Comparison of ENCODE assay signal across 13 mouse cellular contexts in the genomic region with DNA sequence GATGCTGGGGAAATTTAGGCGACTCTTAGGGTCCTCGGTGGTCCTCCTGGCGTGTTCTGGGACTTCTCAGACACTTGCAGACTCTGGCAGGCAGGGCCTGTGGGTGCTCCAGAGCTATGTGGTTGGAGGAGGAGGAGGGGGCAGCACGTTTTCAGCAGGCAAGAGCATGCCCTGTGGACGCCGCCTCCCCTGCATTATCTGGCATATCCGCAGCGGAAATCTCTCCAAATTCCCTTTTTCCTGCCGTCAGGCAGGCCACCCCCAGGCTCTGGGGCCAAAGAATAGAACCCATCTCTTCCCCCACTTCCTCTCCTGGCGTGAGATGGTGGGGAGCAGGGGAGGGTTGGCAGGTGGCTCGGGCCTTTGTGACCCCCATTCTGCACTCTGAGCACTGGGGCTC. TPM values are rescaled to one million over a fixed set of nuclear protein-coding genes. Genes with fewer than 3 reads are reported as not detected.
DNase-seq lines count a peak whose midpoint lies in the region; ATAC-seq and TF ChIP-seq lines count a peak whose summit lies in the region.
"Had no signal": no experiment of that assay in that cellular context is flagged by ENCODE, and none has a peak within 500 bp of the region (broad histone marks: within the 10 kb centered on the region; RNA-seq: fewer than 3 reads in every experiment).

No protein-coding gene starts in this region.

- TF ChIP-seq EP300 in heart, postnatal 0 days (IDR thresholded peaks at IDR 0.05; ENCODE audit: low read depth), result no peak

- H3K9ac ChIP-seq in intestine, embryonic 15.5 days, result no peak overlapping the region
- H3K9ac ChIP-seq in intestine, postnatal 0 days (ENCODE audit: low read depth, low read length), result no peak overlapping the region
- no peak overlapping the region for H3K9ac ChIP-seq in midbrain, embryonic 14.5 days (replicated peaks; ENCODE audit: low read length)
- no peak overlapping the region for H3K9ac ChIP-seq in heart, postnatal 0 days (replicated peaks; ENCODE audit: low read depth, low read length)
- no peak overlapping the region for H3K9ac ChIP-seq in stomach, embryonic 15.5 days
- H3K9ac ChIP-seq: hindbrain, embryonic 14.5 days; liver, embryonic 12.5 days had no signal

- peaks cover 13% of the 10 kb centered on the region for H3K36me3 ChIP-seq in intestine, embryonic 15.5 days
- peaks cover 37% of the 10 kb centered on the region for H3K36me3 ChIP-seq in intestine, postnatal 0 days (ENCODE audit: control insufficient read depth, insufficient read depth)
- peaks cover 40% of the 10 kb centered on the region for H3K36me3 ChIP-seq in midbrain, embryonic 10.5 days
- no peaks in the 10 kb centered on the region for H3K36me3 ChIP-seq in midbrain, embryonic 14.5 days (ENCODE audit: control insufficient read depth, insufficient read depth, low read length)
- H3K36me3 ChIP-seq in heart, postnatal 0 days (replicated peaks; ENCODE audit: control insufficient read depth, insufficient read depth, low read length), result peaks cover 9% of the 10 kb centered on the region
- 0 out of 2 replicates have a peak, but pooled peaks cover 2% of the 10 kb centered on the region for H3K36me3 ChIP-seq in stomach, embryonic 15.5 days

- no peak overlapping the region for H3K4me3 ChIP-seq in intestine, embryonic 15.5 days (replicated peaks)
- no peak overlapping the region for H3K4me3 ChIP-seq in intestine, postnatal 0 days (ENCODE audit: low read depth, low read length)
- no peak overlapping the region for H3K4me3 ChIP-seq in midbrain, embryonic 10.5 days
- no peak overlapping the region for H3K4me3 ChIP-seq in midbrain, embryonic 14.5 days (replicated peaks; ENCODE audit: low read depth, low read length)
- H3K4me3 ChIP-seq in heart, postnatal 0 days (ENCODE audit: low read depth, low read length), result no peak overlapping the region
- no peak overlapping the region for H3K4me3 ChIP-seq in stomach, embryonic 15.5 days (replicated peaks)
- H3K4me3 ChIP-seq: gastrocnemius, adult 2 months; liver, embryonic 12.5 days had no signal

- no peak for DNase-seq in midbrain, embryonic 10.5 days (ENCODE audit: low spot score)
- DNase-seq in midbrain, embryonic 14.5 days, result no peak
- DNase-seq in heart, postnatal 0 days (ENCODE audit: low spot score), result no peak
- DNase-seq in cerebellum, adult 11 months, result no peak
- no peak for DNase-seq in adrenal gland, adult 8-10 months
- DNase-seq: gastrocnemius, adult 2 months; right cerebral cortex, postnatal 14 days had no signal

- H3K4me1 ChIP-seq in intestine, embryonic 15.5 days (replicated peaks), result peaks cover 61% of the 10 kb centered on the region
- peaks cover 31% of the 10 kb centered on the region for H3K4me1 ChIP-seq in intestine, postnatal 0 days (replicated peaks; ENCODE audit: control insufficient read depth, insufficient read depth, low read length)
- peaks cover 56% of the 10 kb centered on the region for H3K4me1 ChIP-seq in midbrain, embryonic 10.5 days
- H3K4me1 ChIP-seq in midbrain, embryonic 14.5 days (ENCODE audit: control insufficient read depth, insufficient read depth, low read length), result peaks cover 38% of the 10 kb centered on the region
- H3K4me1 ChIP-seq in heart, postnatal 0 days (ENCODE audit: control insufficient read depth, insufficient read depth), result peaks cover 44% of the 10 kb centered on the region
- H3K4me1 ChIP-seq in stomach, embryonic 15.5 days, result peaks cover 45% of the 10 kb centered on the region

- 64% methylated on average over 11 of the region's 11 CpGs for WGBS in intestine, embryonic 15.5 days
- WGBS in intestine, postnatal 0 days, result 69% methylated on average over 11 of the region's 11 CpGs
- WGBS in midbrain, embryonic 10.5 days, result 64% methylated on average over 11 of the region's 11 CpGs
- 56% methylated on average over 11 of the region's 11 CpGs for WGBS in midbrain, embryonic 14.5 days
- WGBS in heart, postnatal 0 days, result 46% methylated on average over 11 of the region's 11 CpGs
- WGBS in stomach, embryonic 15.5 days, result 36% methylated on average over 11 of the region's 11 CpGs

- no peaks in the 10 kb centered on the region for H3K27me3 ChIP-seq in intestine, embryonic 15.5 days (replicated peaks)
- no peaks in the 10 kb centered on the region for H3K27me3 ChIP-seq in intestine, postnatal 0 days (replicated peaks; ENCODE audit: control insufficient read depth, insufficient read depth, low read length)
- H3K27me3 ChIP-seq in midbrain, embryonic 10.5 days (ENCODE audit: low read depth, poor library complexity, severe bottlenecking), result peaks cover 8% of the 10 kb centered on the region; the same call in 1 of the 2 replicates
- no peaks in the 10 kb centered on the region for H3K27me3 ChIP-seq in midbrain, embryonic 14.5 days (ENCODE audit: control insufficient read depth, insufficient read depth, low read length)
- no peaks in the 10 kb centered on the region for H3K27me3 ChIP-seq in heart, postnatal 0 days (ENCODE audit: control insufficient read depth, insufficient read depth, low read length)
- no peaks in the 10 kb centered on the region for H3K27me3 ChIP-seq in stomach, embryonic 15.5 days (replicated peaks)

- H3K9me3 ChIP-seq in intestine, embryonic 15.5 days, result no peaks in the 10 kb centered on the region
- H3K9me3 ChIP-seq in intestine, postnatal 0 days (ENCODE audit: control insufficient read depth), result no peaks in the 10 kb centered on the region
- H3K9me3 ChIP-seq in midbrain, embryonic 10.5 days (replicated peaks), result no peaks in the 10 kb centered on the region
- H3K9me3 ChIP-seq in midbrain, embryonic 14.5 days (ENCODE audit: control insufficient read depth, low read length), result no peaks in the 10 kb centered on the region
- no peaks in the 10 kb centered on the region for H3K9me3 ChIP-seq in heart, postnatal 0 days (replicated peaks; ENCODE audit: control insufficient read depth, low read length)
- no peaks in the 10 kb centered on the region for H3K9me3 ChIP-seq in stomach, embryonic 15.5 days
- H3K9me3 ChIP-seq: liver, embryonic 12.5 days had no signal

- H3K27ac ChIP-seq in intestine, embryonic 15.5 days, result 0 out of 2 replicates have a peak overlapping the region, but pooled peaks have one; percentile 11
- H3K27ac ChIP-seq in intestine, postnatal 0 days (ENCODE audit: low read depth, low read length), result no peak overlapping the region
- H3K27ac ChIP-seq in midbrain, embryonic 10.5 days (replicated peaks), result peak overlapping the region; percentile 69
- no peak overlapping the region for H3K27ac ChIP-seq in midbrain, embryonic 14.5 days (replicated peaks; ENCODE audit: low read depth, low read length)
- H3K27ac ChIP-seq in heart, postnatal 0 days (ENCODE audit: low read depth), result peak overlapping the region; percentile 43; the same call in 1 of the 2 replicates
- H3K27ac ChIP-seq in stomach, embryonic 15.5 days, result peak overlapping the region; percentile 44; the same call in 1 of the 2 replicates
- H3K27ac ChIP-seq: gastrocnemius, adult 2 months; hindbrain, embryonic 14.5 days; liver, embryonic 12.5 days had no signal

- no peak overlapping the region for H3K4me2 ChIP-seq in intestine, embryonic 15.5 days (replicated peaks)
- H3K4me2 ChIP-seq in intestine, postnatal 0 days (replicated peaks; ENCODE audit: low read depth), result no peak overlapping the region
- H3K4me2 ChIP-seq in midbrain, embryonic 14.5 days (ENCODE audit: low read length), result no peak overlapping the region
- H3K4me2 ChIP-seq in heart, postnatal 0 days (ENCODE audit: low read depth, low read length), result no peak overlapping the region
- H3K4me2 ChIP-seq in stomach, embryonic 15.5 days, result no peak overlapping the region
- H3K4me2 ChIP-seq: hindbrain, embryonic 14.5 days; liver, embryonic 12.5 days had no signal

- TF ChIP-seq CTCF in intestine, postnatal 0 days (IDR thresholded peaks at IDR 0.05; ENCODE audit: low read depth), result no peak
- TF ChIP-seq CTCF in heart, postnatal 0 days (IDR thresholded peaks at IDR 0.05; ENCODE audit: low read depth), result no peak

- ATAC-seq in intestine, embryonic 15.5 days, result no peak
- no peak for ATAC-seq in intestine, postnatal 0 days
- ATAC-seq in midbrain, embryonic 14.5 days (ENCODE audit: low FRiP score, low TSS enrichment), result no peak
- ATAC-seq in heart, postnatal 0 days (ENCODE audit: insufficient read depth, low read depth), result no peak
- no peak for ATAC-seq in stomach, embryonic 15.5 days (ENCODE audit: insufficient read depth, low FRiP score, low read depth)
- ATAC-seq: liver, embryonic 12.5 days had no signal

RNA-seq across cellular contexts. Expression of a gene that starts 12.9 kb away (rescaled TPM):
- polyA plus RNA-seq in intestine, embryonic 15.5 days (2015; fragmentation: Nextera tagmentation; extraction: Ambion mirVana), result 6.7 and 7.2 TPM in 2 replicates
- 5.6 and 6.6 TPM in 2 replicates for polyA plus RNA-seq in intestine, postnatal 0 days (2015; fragmentation: Nextera tagmentation; extraction: Ambion mirVana)
- 3.6 and 3.7 TPM in 2 replicates for polyA plus RNA-seq in midbrain, embryonic 10.5 days (2016; fragmentation: Nextera tagmentation; extraction: Ambion mirVana)
- 1.2 and 1.7 TPM in 2 replicates for polyA plus RNA-seq in midbrain, embryonic 14.5 days (2014; fragmentation: Nextera tagmentation; extraction: Ambion mirVana)
- 10.1 and 11.7 TPM in 2 replicates for total RNA-seq in heart, postnatal 0 days (2014; rRNA removed; ENCODE audit: low replicate concordance)
- polyA plus RNA-seq in heart, postnatal 0 days (2015; fragmentation: Nextera tagmentation; extraction: Ambion mirVana), result 1.4 TPM in 2 replicates
- 5.9 and 7.3 TPM in 2 replicates for polyA plus RNA-seq in stomach, embryonic 15.5 days (2015; fragmentation: Nextera tagmentation; extraction: Ambion mirVana)
- total RNA-seq in adrenal gland, adult 8-10 months (2022), result 10 to 100 TPM; 11.4 to 21.1 (median 16.2) TPM

RNA-seq across cellular contexts. Expression of a gene that starts 54.1 kb away (rescaled TPM):
- polyA plus RNA-seq in intestine, embryonic 15.5 days (2015; fragmentation: Nextera tagmentation; extraction: Ambion mirVana), result 2.0 and 2.3 TPM in 2 replicates
- 1.4 and 2.4 TPM in 2 replicates for polyA plus RNA-seq in intestine, postnatal 0 days (2015; fragmentation: Nextera tagmentation; extraction: Ambion mirVana)
- 0.70 and 1.2 TPM in 2 replicates for polyA plus RNA-seq in midbrain, embryonic 10.5 days (2016; fragmentation: Nextera tagmentation; extraction: Ambion mirVana)
- 26.7 and 37.2 TPM in 2 replicates for polyA plus RNA-seq in midbrain, embryonic 14.5 days (2014; fragmentation: Nextera tagmentation; extraction: Ambion mirVana)
- total RNA-seq in heart, postnatal 0 days (2014; rRNA removed; ENCODE audit: low replicate concordance), result 2.2 TPM in 1 of 2 replicates, not detected in the other
- 0.14 and 0.20 TPM in 2 replicates for polyA plus RNA-seq in heart, postnatal 0 days (2015; fragmentation: Nextera tagmentation; extraction: Ambion mirVana)
- 2.8 and 3.9 TPM in 2 replicates for polyA plus RNA-seq in stomach, embryonic 15.5 days (2015; fragmentation: Nextera tagmentation; extraction: Ambion mirVana)
- total RNA-seq in adrenal gland, adult 8-10 months (2022), result 1 to 10 TPM; 1.2 to 5.7 (median 2.8) TPM
- total RNA-seq: neutrophil, adult 5-6 weeks had no signal

Comparison
In these comparisons a context has a peak if more than half of its experiments do, and no peak if none do; other contexts are left out.
1. H3K27ac ChIP-seq: peak in intestine, embryonic 15.5 days (single experiment), midbrain, embryonic 10.5 days (single experiment), heart, postnatal 0 days (single experiment) and stomach, embryonic 15.5 days (single experiment); none in intestine, postnatal 0 days (single experiment) and midbrain, embryonic 14.5 days (single experiment).